18 mouse cellular contexts compared by ENCODE assay signal in the genomic region with DNA sequence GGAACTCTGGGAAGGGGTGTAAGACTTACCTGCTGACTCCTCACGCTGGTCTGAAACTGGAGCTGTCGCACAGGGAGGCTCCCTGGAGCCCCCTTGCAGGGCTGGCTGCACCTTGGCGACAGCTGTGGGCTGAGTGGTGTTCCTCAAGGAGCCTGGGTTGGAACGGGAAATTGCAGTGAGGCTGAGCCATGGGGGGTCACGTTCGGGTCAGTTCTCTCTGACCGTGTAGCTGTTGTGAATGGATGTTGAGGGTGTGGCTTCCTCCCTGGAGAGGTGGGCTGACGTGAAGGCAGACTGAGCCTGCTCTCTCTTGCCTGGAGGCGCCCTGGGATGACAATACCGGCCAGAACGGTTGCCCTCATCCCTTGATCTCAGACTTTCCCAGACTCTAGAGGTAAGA. TPM values are rescaled to one million over a fixed set of nuclear protein-coding genes. Genes with fewer than 3 reads are reported as not detected.
A peak's percentile ranks its signal among the peaks of the same experiment; 100 is the strongest.
DNase-seq lines count a peak whose midpoint lies in the region; ATAC-seq lines count a peak whose summit lies in the region.
"Had no signal": no experiment of that assay in that cellular context is flagged by ENCODE, and none has a peak within 500 bp of the region (broad histone marks: within the 10 kb centered on the region; RNA-seq: fewer than 3 reads in every experiment).

No protein-coding gene starts in this region.

- DNase-seq in heart, adult 8-10 months (ENCODE audit: low spot score): peak; percentile 13
- DNase-seq in heart, postnatal 10 days: peak; percentile 15 to 34
- no peak for DNase-seq in cerebellum, postnatal 4 days (ENCODE audit: low spot score in 2 of 2)
- no peak for DNase-seq in left cerebral cortex, adult 11 months (ENCODE audit: low spot score)
- DNase-seq: cerebellum, adult 9-11 months had no signal

- WGBS in heart, embryonic 11.5 days (ENCODE audit: insufficient replicate concordance): 5% methylated on average over 11 of the region's 11 CpGs
- 4% methylated on average over 11 of the region's 11 CpGs for WGBS in neural tube, embryonic 12.5 days
- 4% methylated on average over 11 of the region's 11 CpGs for WGBS in neural tube, embryonic 15.5 days
- WGBS in limb, embryonic 12.5 days: 3% methylated on average over 11 of the region's 11 CpGs

- ATAC-seq in heart, embryonic 11.5 days (replicated peaks; ENCODE audit: insufficient number of reproducible peaks, low FRiP score, low TSS enrichment): no peak
- no peak for ATAC-seq in neural tube, embryonic 12.5 days (ENCODE audit: low FRiP score, low read depth)
- no peak for ATAC-seq in neural tube, embryonic 15.5 days (ENCODE audit: low FRiP score)
- ATAC-seq in limb, embryonic 12.5 days (ENCODE audit: insufficient number of reproducible peaks, insufficient read depth, low FRiP score, low TSS enrichment, low read depth): no peak
- ATAC-seq: CD4-positive, CD25-positive, alpha-beta regulatory T cell, adult 4 months; liver, embryonic 12.5 days had no signal

- intact Hi-C loops in heart, postnatal 10 days (cut with DNase I): no loop called here

- no peak overlapping the region for H3K4me3 ChIP-seq in heart, embryonic 11.5 days (ENCODE audit: low read depth, low read length)
- no peak overlapping the region for H3K4me3 ChIP-seq in neural tube, embryonic 12.5 days
- no peak overlapping the region for H3K4me3 ChIP-seq in neural tube, embryonic 15.5 days (replicated peaks)
- H3K4me3 ChIP-seq in limb, embryonic 12.5 days (replicated peaks): no peak overlapping the region
- H3K4me3 ChIP-seq: erythroblast, embryonic 14.5 days; liver, embryonic 12.5 days had no signal

- H3K27me3 ChIP-seq in heart, embryonic 11.5 days (ENCODE audit: control insufficient read depth, insufficient read depth, low read length): peaks cover 21% of the 10 kb centered on the region
- peaks cover 12% of the 10 kb centered on the region for H3K27me3 ChIP-seq in neural tube, embryonic 12.5 days (replicated peaks)
- H3K27me3 ChIP-seq in neural tube, embryonic 15.5 days (replicated peaks): peaks cover 7% of the 10 kb centered on the region; the same call in 1 of the 2 replicates
- peaks cover 19% of the 10 kb centered on the region for H3K27me3 ChIP-seq in limb, embryonic 12.5 days

- H3K27ac ChIP-seq in heart, embryonic 11.5 days (ENCODE audit: low read depth, low read length): no peak overlapping the region
- H3K27ac ChIP-seq in neural tube, embryonic 12.5 days: no peak overlapping the region
- H3K27ac ChIP-seq in neural tube, embryonic 15.5 days (replicated peaks): no peak overlapping the region
- no peak overlapping the region; the same call in 1 of the 2 replicates for H3K27ac ChIP-seq in limb, embryonic 12.5 days
- H3K27ac ChIP-seq: liver, embryonic 12.5 days had no signal

- no peak overlapping the region for H3K4me2 ChIP-seq in heart, embryonic 11.5 days
- H3K4me2 ChIP-seq in neural tube, embryonic 12.5 days (replicated peaks): 0 out of 2 replicates have a peak overlapping the region, but pooled peaks have one; percentile 3
- H3K4me2 ChIP-seq in neural tube, embryonic 15.5 days: no peak overlapping the region
- 0 out of 2 replicates have a peak overlapping the region, but pooled peaks have one; percentile 6 for H3K4me2 ChIP-seq in limb, embryonic 12.5 days
- H3K4me2 ChIP-seq: liver, embryonic 12.5 days had no signal

- no peaks in the 10 kb centered on the region for H3K36me3 ChIP-seq in heart, embryonic 11.5 days (ENCODE audit: control insufficient read depth, insufficient read depth, low read length)
- H3K36me3 ChIP-seq in neural tube, embryonic 12.5 days: no peaks in the 10 kb centered on the region
- H3K36me3 ChIP-seq in neural tube, embryonic 15.5 days: no peaks in the 10 kb centered on the region
- H3K36me3 ChIP-seq in limb, embryonic 12.5 days: no peaks in the 10 kb centered on the region
- H3K36me3 ChIP-seq: liver, embryonic 12.5 days had no signal

- 0 out of 2 replicates have a peak, but pooled peaks cover 2% of the 10 kb centered on the region for H3K4me1 ChIP-seq in heart, embryonic 11.5 days (ENCODE audit: control insufficient read depth, insufficient read depth, low read length)
- peaks cover 14% of the 10 kb centered on the region for H3K4me1 ChIP-seq in neural tube, embryonic 12.5 days
- peaks cover 23% of the 10 kb centered on the region for H3K4me1 ChIP-seq in neural tube, embryonic 15.5 days
- H3K4me1 ChIP-seq in limb, embryonic 12.5 days (replicated peaks): peaks cover 22% of the 10 kb centered on the region
- H3K4me1 ChIP-seq: liver, embryonic 12.5 days had no signal

- no peak overlapping the region for H3K9ac ChIP-seq in heart, embryonic 11.5 days (ENCODE audit: low read depth, low read length)
- H3K9ac ChIP-seq in neural tube, embryonic 12.5 days: no peak overlapping the region
- H3K9ac ChIP-seq in neural tube, embryonic 15.5 days (replicated peaks): no peak overlapping the region
- no peak overlapping the region for H3K9ac ChIP-seq in limb, embryonic 12.5 days (replicated peaks)
- H3K9ac ChIP-seq: liver, embryonic 12.5 days had no signal

- no peaks in the 10 kb centered on the region for H3K9me3 ChIP-seq in heart, embryonic 11.5 days (replicated peaks; ENCODE audit: control insufficient read depth, low read length)
- no peaks in the 10 kb centered on the region for H3K9me3 ChIP-seq in neural tube, embryonic 12.5 days
- no peaks in the 10 kb centered on the region for H3K9me3 ChIP-seq in neural tube, embryonic 15.5 days (replicated peaks)
- no peaks in the 10 kb centered on the region for H3K9me3 ChIP-seq in limb, embryonic 12.5 days
- H3K9me3 ChIP-seq: liver, embryonic 12.5 days had no signal

RNA-seq across cellular contexts. Expression of gene Aym1, which starts 1.7 kb away (rescaled TPM):
- not detected for total RNA-seq in heart, adult 8-10 months (2022)
- not detected in 2 replicates for polyA plus RNA-seq in heart, embryonic 11.5 days (2014; fragmentation: Nextera tagmentation; extraction: Ambion mirVana)
- not detected in 2 replicates for polyA plus RNA-seq in neural tube, embryonic 12.5 days (2016; fragmentation: Nextera tagmentation; extraction: Ambion mirVana)
- not detected in 2 replicates for polyA plus RNA-seq in neural tube, embryonic 15.5 days (2015; fragmentation: Nextera tagmentation; extraction: Ambion mirVana)
- not detected for total RNA-seq in heart, postnatal 10 days (2021)
- polyA plus RNA-seq in limb, embryonic 12.5 days (2016; fragmentation: Nextera tagmentation; extraction: Ambion mirVana): not detected in 2 replicates
- total RNA-seq: left cerebral cortex, adult 8-10 months; megakaryocyte-erythroid progenitor cell, adult 5-6 weeks had no signal
- polyA plus RNA-seq: brain, embryonic 14.5 days; CD4-positive, CD25-positive, alpha-beta regulatory T cell, adult 4 months; erythroblast, embryonic 14.5 days; heart, embryonic 14.5 days; intestine, embryonic 14.5 days; liver, embryonic 12.5 days; small intestine, adult 2 months had no signal

RNA-seq across cellular contexts. Expression of gene Sgsm1, which starts 48.2 kb away (rescaled TPM):
- under 1 TPM; 0.37 to 0.84 (median 0.58) TPM for total RNA-seq in heart, adult 8-10 months (2022)
- polyA plus RNA-seq in heart, embryonic 11.5 days (2014; fragmentation: Nextera tagmentation; extraction: Ambion mirVana): 2.6 and 3.5 TPM in 2 replicates
- 12.8 and 13.9 TPM in 2 replicates for polyA plus RNA-seq in neural tube, embryonic 12.5 days (2016; fragmentation: Nextera tagmentation; extraction: Ambion mirVana)
- polyA plus RNA-seq in neural tube, embryonic 15.5 days (2015; fragmentation: Nextera tagmentation; extraction: Ambion mirVana): 16.8 and 20.0 TPM in 2 replicates
- 1 to 10 TPM in 1 of 2 experiments, under 1 TPM in 1; 0.74 to 1.1 TPM for total RNA-seq in heart, postnatal 10 days (2021)
- polyA plus RNA-seq in limb, embryonic 12.5 days (2016; fragmentation: Nextera tagmentation; extraction: Ambion mirVana): 6.6 and 7.0 TPM in 2 replicates
- polyA plus RNA-seq: CD4-positive, CD25-positive, alpha-beta regulatory T cell, adult 4 months; erythroblast, embryonic 14.5 days had no signal

Comparison
In these comparisons a context has a peak if more than half of its experiments do, and no peak if none do; other contexts are left out.
1. H3K4me2 ChIP-seq: peak in neural tube, embryonic 12.5 days (single experiment) and limb, embryonic 12.5 days (single experiment); none in heart, embryonic 11.5 days (single experiment) and neural tube, embryonic 15.5 days (single experiment).
2. DNase-seq: peak in heart, adult 8-10 months (single experiment) and heart, postnatal 10 days (2 of 2); none in cerebellum, postnatal 4 days (0 of 2) and left cerebral cortex, adult 11 months (single experiment).